Mouse (Mus musculus) thymus, adult 2 months (tissue): Measurements from ENCODE around the gene Ythdc1.

Experiments
- CTCF ChIP-seq: fragments of 200-500 bp; IDR thresholded peaks from 2 replicates; pipeline ENCODE4 v1.5.1; 2012; ENCODE audit warnings: mild to moderate bottlenecking, control low read depth, low read length, moderate library complexity, borderline replicate concordance; ENCODE audit not compliant: control insufficient read depth, poor library complexity, insufficient read depth; ENCODE audit errors: extremely low read depth
- POLR2A ChIP-seq: fragments of 200-500 bp; IDR thresholded peaks from 2 replicates; pipeline ENCODE4 v1.6.1; 2012; ENCODE audit warnings: mild to moderate bottlenecking, low read length, control low read depth, moderate library complexity; ENCODE audit not compliant: control insufficient read depth, poor library complexity, insufficient read depth; ENCODE audit errors: extremely low read depth

DNA sequence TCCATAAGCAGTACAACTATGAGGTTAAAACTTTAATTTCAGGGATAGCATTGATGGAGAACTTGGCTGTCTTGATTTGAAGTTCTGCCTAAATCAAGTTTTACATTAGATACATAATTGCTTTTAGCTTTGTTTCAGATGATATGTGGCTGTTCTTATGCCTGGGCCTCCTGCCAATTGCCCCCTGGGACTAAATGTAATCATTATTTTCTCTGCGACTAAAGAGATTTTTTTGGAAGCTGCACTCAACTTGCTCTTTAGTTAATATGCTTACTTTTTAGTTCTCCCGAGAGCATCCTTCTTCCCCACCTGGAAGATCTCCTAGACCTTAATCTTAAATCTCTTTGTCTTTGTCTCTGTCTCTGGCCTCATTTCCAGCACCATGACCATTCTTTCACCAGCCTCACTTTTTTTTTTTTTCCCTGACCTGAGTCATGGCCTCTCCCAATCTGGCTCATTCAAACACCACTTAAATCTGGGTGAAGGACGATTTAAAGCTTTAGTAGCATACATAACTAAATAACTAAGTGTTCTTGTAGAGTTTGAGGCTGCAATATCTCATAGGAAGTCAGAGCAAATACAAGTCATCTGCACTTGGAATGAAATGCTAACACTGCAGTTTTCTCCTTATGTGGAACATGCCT, 34.9 kb upstream of the Ythdc1 start:
- TF ChIP-seq CTCF (no peak), POLR2A (no peak)
